Mouse (Mus musculus) ES-Bruce4 (cell line): ENCODE data around the gene Rmnd5a.

Source experiments
- EP300 ChIP-seq: IDR thresholded peaks from 2 replicates; pipeline ENCODE4 v1.6.1; 2011; ENCODE audit warnings: low read depth, low read length; ENCODE audit not compliant: insufficient read depth
- POLR2A ChIP-seq: IDR thresholded peaks from one replicate; pipeline ENCODE4 v1.8.1; 2011; ENCODE audit warnings: low read length; ENCODE audit not compliant: insufficient read depth

DNA sequence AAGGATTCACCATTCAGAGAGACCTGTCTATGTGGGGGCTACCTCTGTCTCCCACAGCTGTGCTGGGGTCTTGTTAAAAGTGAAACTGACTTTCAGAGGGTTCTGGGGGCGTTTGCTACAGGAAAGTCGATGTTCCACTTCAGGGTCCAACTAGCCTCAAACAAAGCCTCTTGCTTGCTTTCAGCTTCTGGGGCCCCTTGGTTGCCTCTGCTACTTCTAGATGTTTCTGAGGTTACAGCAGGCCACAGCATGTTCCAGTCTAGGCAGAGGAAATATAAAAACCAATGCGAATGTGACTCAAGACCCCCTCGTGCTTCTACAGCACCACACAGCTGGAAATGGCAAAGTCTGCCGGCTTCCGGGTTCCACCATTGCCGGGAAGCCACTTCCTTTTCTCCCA, 82.9 kb downstream of the Rmnd5a start:
- no peak for TF ChIP-seq POLR2A
- TF ChIP-seq EP300, result no peak
